Mouse (Mus musculus): ENCODE results near the gene Dnase1. TPM values are rescaled to one million over a fixed set of nuclear protein-coding genes. Genes with fewer than 3 reads are reported as not detected.
A peak's percentile ranks its signal among the peaks of the same experiment; 100 is the strongest.

Dnase1 gene
- polyA plus RNA-seq, 2 experiments = 0.86 TPM; not detected in 1

DNA sequence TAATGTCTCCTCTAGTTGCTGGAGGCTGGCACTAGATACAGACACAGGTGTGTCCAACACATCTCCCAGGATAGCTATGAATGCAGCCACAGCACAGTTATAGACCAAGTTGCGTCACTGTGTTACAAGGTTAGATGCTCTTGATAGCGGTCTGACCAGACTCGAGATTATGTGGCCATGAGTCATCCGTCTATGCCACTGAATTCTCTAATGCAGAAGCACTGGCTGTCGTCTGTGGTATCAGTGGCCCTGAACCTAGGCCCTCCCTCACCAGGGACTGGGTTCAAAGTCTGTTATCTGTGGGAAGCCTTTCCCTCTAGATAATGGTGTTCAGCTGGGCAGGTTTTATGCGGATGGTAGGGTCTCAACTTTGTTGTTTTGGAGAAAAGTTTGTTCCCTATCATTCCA lies 4.4 kb upstream of the Dnase1 start:
- ATAC-seq (ENCODE audit: insufficient read depth) (peak; percentile 46; the same call in 1 of the 2 replicates), DNase-seq (ENCODE audit: low read depth in 3 of 3, low spot score in 3 of 3) (peak in 2 of 3 experiments; percentile 11 to 23)
- WGBS (ENCODE audit: insufficient replicate concordance) = 20% methylated on average over 6 of the region's 6 CpGs
- Histone ChIP-seq H3K9me3 (ENCODE audit: control insufficient read depth, low read length) (no peaks in the 10 kb centered on the region), H3K36me3 (replicated peaks; ENCODE audit: control insufficient read depth, insufficient read depth, low read depth) (peaks cover under 1% of the 10 kb centered on the region), H3K4me3 (ENCODE audit: insufficient read depth in 1 of 2, low read depth in 2 of 2, low read length in 2 of 2) (no peak overlapping the region), H3K4me1 (replicated peaks; ENCODE audit: control insufficient read depth in 2 of 2, insufficient read depth in 2 of 2, low read length in 1 of 2) (peaks cover 13 to 19% of the 10 kb centered on the region in 2 experiments), H3K27ac (no peak overlapping the region), H3K27me3 (ENCODE audit: control insufficient read depth, insufficient read depth, low read length) (no peaks in the 10 kb centered on the region), H3K9ac (replicated peaks) (no peak overlapping the region), H3K4me2 (ENCODE audit: low read depth) (no peak overlapping the region)
- TF ChIP-seq EP300 (IDR thresholded peaks at IDR 0.05; ENCODE audit: low read depth) (no peak), CTCF (IDR thresholded peaks at IDR 0.05; ENCODE audit: low read depth) (no peak)

DNA sequence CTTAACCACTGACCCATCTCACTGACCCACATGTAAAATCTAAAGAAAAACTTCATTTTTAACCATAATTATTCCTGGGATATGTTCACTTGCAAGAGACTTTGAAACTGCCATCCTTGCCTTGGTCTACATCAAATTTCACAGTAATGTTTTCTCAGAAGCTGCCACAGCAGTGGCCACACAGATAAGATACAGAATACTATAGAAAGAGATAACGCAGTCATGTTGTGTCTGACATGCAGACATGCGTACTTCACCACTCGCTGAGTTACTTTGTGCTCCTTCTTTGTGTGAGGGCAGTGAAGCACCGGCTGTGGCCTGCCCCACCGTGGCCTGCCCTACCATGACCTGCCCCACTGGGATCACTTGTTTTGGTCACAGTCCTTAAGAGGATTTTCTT lies 2.8 kb upstream of the Dnase1 start:
- peak; percentile 63 for TF ChIP-seq EP300 (IDR thresholded peaks at IDR 0.05; ENCODE audit: low read depth)
- no peak for TF ChIP-seq CTCF (IDR thresholded peaks at IDR 0.05; ENCODE audit: low read depth)
- Histone ChIP-seq H3K27me3 (ENCODE audit: control insufficient read depth, insufficient read depth, low read length) (no peaks in the 10 kb centered on the region), H3K27ac (no peak overlapping the region), H3K4me2 (ENCODE audit: low read depth) (peak overlapping the region; percentile 9), H3K4me1 (replicated peaks; ENCODE audit: control insufficient read depth in 2 of 2, insufficient read depth in 2 of 2, low read length in 1 of 2) (peaks cover 13 to 19% of the 10 kb centered on the region in 2 experiments), H3K4me3 (ENCODE audit: insufficient read depth in 1 of 2, low read depth in 2 of 2, low read length in 2 of 2) (no peak overlapping the region), H3K9me3 (ENCODE audit: control insufficient read depth, low read length) (no peaks in the 10 kb centered on the region), H3K9ac (replicated peaks) (no peak overlapping the region), H3K36me3 (replicated peaks; ENCODE audit: control insufficient read depth, insufficient read depth, low read depth) (peaks cover 8% of the 10 kb centered on the region)
- 22% methylated on average over 5 of the region's 5 CpGs for WGBS (ENCODE audit: insufficient replicate concordance)
- DNase-seq (ENCODE audit: low read depth in 3 of 3, low spot score in 3 of 3) (peak in 2 of 3 experiments; percentile 20 to 31), ATAC-seq (ENCODE audit: insufficient read depth) (peak; percentile 74)

DNA sequence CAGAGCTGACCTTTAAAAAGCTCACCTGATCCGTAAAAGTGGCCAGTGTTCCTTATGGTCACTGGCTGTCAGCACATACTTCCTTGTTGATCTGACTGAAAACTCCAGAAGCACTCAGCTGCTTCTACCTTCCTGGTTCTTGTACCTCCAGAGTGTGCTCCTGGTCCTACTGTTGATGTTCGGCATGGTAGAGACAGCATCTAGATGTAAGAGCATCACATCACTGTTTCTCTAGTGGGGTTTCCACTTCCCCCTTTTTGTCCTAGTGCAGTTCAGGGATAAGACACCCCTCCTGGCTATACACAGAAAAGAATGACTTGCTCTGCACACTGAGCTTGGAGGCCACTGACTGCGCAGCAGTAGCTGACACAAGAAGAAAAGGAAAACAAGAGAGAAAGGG lies 2.3 kb upstream of the Dnase1 start:
- H3K4me1 ChIP-seq (replicated peaks; ENCODE audit: control insufficient read depth in 2 of 2, insufficient read depth in 2 of 2, low read length in 1 of 2) = peaks cover 13 to 19% of the 10 kb centered on the region in 2 experiments
- no peak overlapping the region for H3K27ac ChIP-seq
- H3K9me3 ChIP-seq (ENCODE audit: control insufficient read depth, low read length) = no peaks in the 10 kb centered on the region
- H3K36me3 ChIP-seq (replicated peaks; ENCODE audit: control insufficient read depth, insufficient read depth, low read depth) = peaks cover 8% of the 10 kb centered on the region
- TF ChIP-seq CTCF (IDR thresholded peaks at IDR 0.05; ENCODE audit: low read depth) = no peak
- no peak for TF ChIP-seq EP300 (IDR thresholded peaks at IDR 0.05; ENCODE audit: low read depth)
- H3K27me3 ChIP-seq (ENCODE audit: control insufficient read depth, insufficient read depth, low read length) = no peaks in the 10 kb centered on the region
- no peak overlapping the region for H3K4me2 ChIP-seq (ENCODE audit: low read depth)
- 76% methylated on average over 3 of the region's 3 CpGs for WGBS (ENCODE audit: insufficient replicate concordance)
- ATAC-seq (ENCODE audit: insufficient read depth) (no peak), DNase-seq (ENCODE audit: low read depth in 3 of 3, low spot score in 3 of 3) (no peak)
- H3K9ac ChIP-seq (replicated peaks) = no peak overlapping the region
- no peak overlapping the region for H3K4me3 ChIP-seq (ENCODE audit: insufficient read depth in 1 of 2, low read depth in 2 of 2, low read length in 2 of 2)

DNA sequence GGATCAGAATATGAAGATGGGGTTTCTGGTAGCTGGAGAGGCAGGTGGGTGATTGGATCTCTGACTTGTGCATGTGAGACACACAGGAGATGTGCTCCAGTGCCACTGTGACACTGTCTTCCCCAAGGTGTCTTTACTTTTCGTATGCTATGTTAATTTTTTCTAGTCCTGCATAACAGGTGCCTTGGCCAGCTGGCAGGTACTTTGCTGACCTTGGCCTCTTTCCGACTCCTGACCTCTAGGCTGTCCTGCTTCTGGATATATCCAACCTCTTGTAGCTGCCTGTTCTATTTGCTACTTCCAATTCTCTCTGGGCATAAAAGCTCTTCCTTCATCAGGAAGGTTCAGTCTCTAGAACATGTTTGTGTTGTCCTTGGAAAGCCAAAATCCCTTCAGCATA lies 1.2 kb upstream of the Dnase1 start:
- Histone ChIP-seq H3K4me3 (ENCODE audit: insufficient read depth in 1 of 2, low read depth in 2 of 2, low read length in 2 of 2) (no peak overlapping the region), H3K4me1 (replicated peaks; ENCODE audit: control insufficient read depth in 2 of 2, insufficient read depth in 2 of 2, low read length in 1 of 2) (peaks cover 13 to 19% of the 10 kb centered on the region in 2 experiments), H3K27ac (no peak overlapping the region), H3K9ac (replicated peaks) (no peak overlapping the region), H3K27me3 (ENCODE audit: control insufficient read depth, insufficient read depth, low read length) (no peaks in the 10 kb centered on the region), H3K36me3 (replicated peaks; ENCODE audit: control insufficient read depth, insufficient read depth, low read depth) (peaks cover 8% of the 10 kb centered on the region), H3K4me2 (ENCODE audit: low read depth) (no peak overlapping the region), H3K9me3 (ENCODE audit: control insufficient read depth, low read length) (no peaks in the 10 kb centered on the region)
- no peak for DNase-seq (ENCODE audit: low read depth in 3 of 3, low spot score in 3 of 3)
- no peak for ATAC-seq (ENCODE audit: insufficient read depth)
- 84% methylated on average over 2 of the region's 2 CpGs for WGBS (ENCODE audit: insufficient replicate concordance)
- no peak for TF ChIP-seq CTCF (IDR thresholded peaks at IDR 0.05; ENCODE audit: low read depth)
- TF ChIP-seq EP300 (IDR thresholded peaks at IDR 0.05; ENCODE audit: low read depth) = no peak

GRCm38 (mm10) chr16:4037690-4038089 lies 948 bp downstream of the Dnase1 start:
- ATAC-seq (ENCODE audit: insufficient read depth) (no peak), DNase-seq (ENCODE audit: low read depth in 3 of 3, low spot score in 3 of 3) (no peak)
- TF ChIP-seq CTCF (IDR thresholded peaks at IDR 0.05; ENCODE audit: low read depth) (no peak), EP300 (IDR thresholded peaks at IDR 0.05; ENCODE audit: low read depth) (no peak)
- Histone ChIP-seq H3K36me3 (replicated peaks; ENCODE audit: control insufficient read depth, insufficient read depth, low read depth) (peaks cover 21% of the 10 kb centered on the region), H3K4me3 (ENCODE audit: insufficient read depth in 1 of 2, low read depth in 2 of 2, low read length in 2 of 2) (no peak overlapping the region), H3K27me3 (ENCODE audit: control insufficient read depth, insufficient read depth, low read length) (no peaks in the 10 kb centered on the region), H3K9me3 (ENCODE audit: control insufficient read depth, low read length) (no peaks in the 10 kb centered on the region), H3K27ac (no peak overlapping the region), H3K9ac (replicated peaks) (no peak overlapping the region), H3K4me1 (replicated peaks; ENCODE audit: control insufficient read depth in 2 of 2, insufficient read depth in 2 of 2, low read length in 1 of 2) (peaks cover 9 to 14% of the 10 kb centered on the region in 2 experiments), H3K4me2 (ENCODE audit: low read depth) (no peak overlapping the region)
- 88% methylated on average over 7 of the region's 7 CpGs for WGBS (ENCODE audit: insufficient replicate concordance)

Data from liver, embryonic 14.5 days (tissue).